Mouse (Mus musculus): ENCODE data around the gene Tcte3.
A peak's percentile ranks its signal among the peaks of the same experiment; 100 is the strongest.
"Not testable (repeated sequence)": the region's sequence is repeated elsewhere in the genome, so short reads cannot be mapped to it uniquely, and the experiment has no call there.

Tcte3 gene

DNA sequence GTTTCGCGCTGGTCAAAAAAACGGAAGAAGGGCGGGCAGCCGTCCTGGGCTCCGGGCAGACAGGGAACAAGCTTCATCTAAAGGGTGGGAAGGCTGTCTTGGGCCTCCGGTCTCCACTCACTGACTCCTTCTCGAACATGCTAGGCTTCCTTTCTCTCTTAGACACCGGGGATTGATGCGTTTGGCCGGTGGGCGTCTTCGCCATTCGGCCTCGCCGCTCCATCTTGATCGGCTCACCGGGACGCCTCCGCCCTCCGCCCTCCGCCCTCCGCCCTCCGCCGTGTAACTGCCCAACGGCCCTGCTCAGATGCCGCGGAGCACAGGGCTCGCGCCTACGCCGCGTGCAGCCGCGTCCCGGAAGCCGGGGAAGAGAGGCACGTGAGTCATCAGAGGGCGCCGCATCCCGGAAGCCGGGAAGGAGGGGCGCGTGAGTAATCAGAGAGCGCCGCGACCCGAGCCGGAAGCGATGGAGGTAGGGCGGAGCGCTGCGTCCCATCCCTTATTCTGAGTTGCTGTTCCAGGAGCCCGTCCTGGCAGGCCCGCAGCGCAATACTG lies at the start of gene Tcte3, which contains the start of the genes Ermard and Gm3448:
Gene Tcte3 (minus strand): TSS at position 314 of the 555 bp plus-strand sequence.
Gene Ermard (plus strand): TSS at position 34 of the 555 bp plus-strand sequence.
Gene Gm3448 (minus strand): TSS at position 363 of the 555 bp plus-strand sequence.
- peak in 1 of 2 experiments; percentile 33 for DNase-seq (ENCODE audit: low spot score in 2 of 2)

GRCm38 (mm10) chr17:15088591-15089001 lies 47.3 kb upstream of the Tcte3 start:
- peak in 1 of 2 experiments; percentile 65 for DNase-seq (ENCODE audit: low spot score in 2 of 2)

DNA sequence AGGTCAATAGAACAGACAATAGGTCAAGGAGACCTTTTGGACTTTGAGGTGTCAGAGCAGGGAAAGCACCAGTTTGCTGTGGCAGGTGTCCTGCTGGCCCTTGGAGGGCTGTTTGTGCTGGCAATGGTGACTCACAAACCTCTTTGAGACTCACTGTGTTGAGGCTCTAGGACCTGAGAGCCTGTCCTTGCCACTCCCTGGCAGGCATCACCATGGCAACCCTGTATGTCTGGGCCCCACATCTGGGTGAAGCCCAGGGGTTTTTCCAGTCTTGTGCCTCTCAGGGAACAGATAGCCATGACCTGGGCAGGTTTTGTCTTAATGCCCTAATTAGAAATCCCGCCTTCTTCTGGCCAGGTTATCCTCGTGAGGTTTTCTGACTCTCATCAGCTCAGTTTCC lies 46.9 kb upstream of the Tcte3 start:
- DNase-seq (ENCODE audit: low spot score in 2 of 2) = no peak

DNA sequence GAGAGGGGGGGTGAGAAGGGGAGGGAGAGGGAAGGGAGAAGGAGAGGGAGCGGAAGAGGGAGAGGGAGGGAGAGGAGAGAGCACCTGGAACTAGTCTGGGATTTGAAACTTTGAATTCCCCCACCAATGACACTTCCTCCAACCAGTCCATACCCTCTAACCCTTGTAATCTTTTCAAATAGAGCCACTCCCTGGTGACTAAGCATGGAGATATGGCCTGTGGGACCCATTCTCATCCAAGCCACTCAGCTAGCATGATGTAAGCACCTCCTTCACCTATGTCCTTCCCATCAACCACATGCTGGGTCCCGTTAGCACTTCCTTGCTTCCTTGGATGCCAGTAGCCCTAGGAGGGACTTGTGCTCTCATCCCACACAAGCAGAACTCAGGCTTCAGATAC lies 43.7 kb upstream of the Tcte3 start:
- DNase-seq (ENCODE audit: low spot score in 2 of 2) = no peak

DNA sequence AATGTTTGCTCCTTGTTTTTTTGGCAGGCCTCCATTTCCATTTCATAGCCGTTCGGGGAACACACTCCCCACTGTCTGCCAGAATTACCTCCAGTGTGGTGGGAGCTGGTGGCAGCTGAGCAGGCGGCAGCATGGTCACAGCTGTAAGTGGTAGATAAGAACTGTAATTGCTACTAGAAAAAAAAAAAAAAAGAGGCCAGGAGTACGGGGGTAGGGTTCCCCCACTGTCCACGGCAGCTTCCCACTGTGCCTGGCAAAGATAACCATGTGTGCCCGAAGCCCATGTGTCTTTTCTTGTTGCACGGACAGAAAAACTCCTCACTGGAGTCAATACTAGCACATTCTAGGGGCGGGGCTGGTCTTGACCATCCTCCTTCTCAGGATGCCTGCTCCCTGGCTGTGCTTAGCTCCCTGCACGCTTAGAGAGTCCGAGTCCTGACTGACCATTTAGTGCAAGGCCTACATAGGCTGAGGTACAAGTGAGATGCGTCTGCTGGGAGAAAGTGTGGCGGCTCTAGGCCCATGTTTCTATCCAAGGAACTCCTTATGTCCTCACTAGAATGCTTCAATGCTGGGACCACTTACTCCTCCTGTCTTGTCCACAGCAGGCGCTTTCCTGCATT lies 43.0 kb upstream of the Tcte3 start:
- no peak for DNase-seq (ENCODE audit: low spot score in 2 of 2)

DNA sequence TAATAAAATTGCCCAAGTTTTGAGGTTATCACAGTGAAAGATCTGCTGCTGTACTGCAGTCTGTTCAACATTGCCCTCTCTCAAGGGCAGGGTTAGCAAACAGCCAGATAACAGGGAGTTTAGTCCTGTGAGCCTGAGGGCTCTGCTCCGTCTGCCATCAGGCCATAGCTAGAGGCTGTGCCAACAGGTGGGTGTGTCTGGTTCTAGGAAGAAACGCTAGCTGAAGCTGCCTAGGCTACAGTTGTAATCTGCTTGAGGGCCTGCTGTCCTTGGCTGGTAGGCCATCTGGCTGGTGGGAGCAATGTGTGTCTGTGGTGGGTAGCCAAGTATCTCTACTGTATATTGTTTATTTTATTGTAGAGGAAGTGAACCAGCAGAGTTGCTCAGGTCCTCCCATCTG lies 36.2 kb upstream of the Tcte3 start:
- no peak for DNase-seq (ENCODE audit: low spot score in 2 of 2)

DNA sequence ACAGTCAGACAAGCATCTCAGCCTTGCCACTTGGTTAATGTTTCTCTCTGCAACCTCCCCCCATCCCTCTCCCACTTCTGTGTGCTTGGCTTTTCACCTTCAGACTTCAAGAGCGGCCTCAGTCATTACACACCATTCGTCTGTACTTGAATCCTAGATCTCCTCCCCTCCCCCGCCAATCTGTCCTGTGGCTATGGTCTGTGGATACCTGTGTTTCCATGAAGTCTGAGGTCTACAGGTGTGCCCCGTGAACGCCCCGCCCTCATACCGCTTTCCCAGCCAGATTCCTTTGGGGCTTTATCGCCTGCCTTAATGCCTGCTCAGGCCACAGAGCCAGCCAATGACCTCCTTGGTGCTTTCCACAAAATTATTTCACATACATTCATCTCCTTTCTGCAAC lies 33.7 kb upstream of the Tcte3 start:
- DNase-seq (ENCODE audit: low spot score in 2 of 2) = no peak

- DNase-seq (ENCODE audit: low spot score in 2 of 2) = no peak
Observed at GRCm38 (mm10) chr17:15072211-15072610, 30.9 kb upstream of the Tcte3 start.

GRCm38 (mm10) chr17:15069124-15069523 lies 27.8 kb upstream of the Tcte3 start:
- DNase-seq (ENCODE audit: low spot score in 2 of 2) = no peak

GRCm38 (mm10) chr17:15068040-15068792 lies 26.9 kb upstream of the Tcte3 start:
- DNase-seq (ENCODE audit: low spot score in 2 of 2) = no peak

DNA sequence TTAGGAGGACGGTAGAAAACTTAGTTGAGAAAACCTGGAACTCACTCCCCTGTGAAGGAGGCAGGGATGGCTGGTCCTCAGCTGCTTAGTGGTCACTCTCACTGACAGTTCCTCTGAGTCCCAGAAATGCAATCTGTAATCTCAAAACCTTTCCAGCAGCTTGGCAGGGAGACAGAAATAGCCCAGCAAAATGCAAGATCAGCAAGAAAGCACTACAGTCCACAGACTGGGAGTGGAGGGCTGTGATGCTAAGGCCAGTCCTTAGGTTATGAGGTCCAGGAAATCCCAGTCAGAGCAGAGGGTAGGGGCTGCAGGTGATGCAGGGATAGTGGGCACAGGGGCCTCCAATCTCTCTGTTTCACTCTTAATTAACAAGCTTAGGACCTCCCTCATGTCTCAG lies 25.6 kb upstream of the Tcte3 start:
- no peak for DNase-seq (ENCODE audit: low spot score in 2 of 2)

DNA sequence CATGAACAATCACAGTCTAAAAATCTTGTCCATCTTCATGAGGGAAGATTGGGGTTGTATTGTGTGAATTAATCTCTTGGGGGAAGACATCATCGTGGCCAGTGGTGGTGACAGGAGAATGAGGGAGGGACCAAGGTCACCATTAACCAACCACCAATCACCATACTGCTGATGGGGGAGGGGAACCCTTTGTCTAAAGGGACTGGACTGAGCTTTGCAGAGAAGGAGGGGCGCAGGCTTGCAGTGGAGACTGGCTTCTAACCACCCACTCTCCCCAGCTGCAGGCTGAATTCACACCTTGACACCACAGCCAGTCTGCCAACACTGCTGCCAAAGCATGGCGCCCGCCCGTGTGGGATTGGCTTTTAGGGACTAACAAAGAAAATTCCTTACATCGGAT lies 24.8 kb upstream of the Tcte3 start:
- peak in 1 of 2 experiments; percentile 13 for DNase-seq (ENCODE audit: low spot score in 2 of 2)

DNA sequence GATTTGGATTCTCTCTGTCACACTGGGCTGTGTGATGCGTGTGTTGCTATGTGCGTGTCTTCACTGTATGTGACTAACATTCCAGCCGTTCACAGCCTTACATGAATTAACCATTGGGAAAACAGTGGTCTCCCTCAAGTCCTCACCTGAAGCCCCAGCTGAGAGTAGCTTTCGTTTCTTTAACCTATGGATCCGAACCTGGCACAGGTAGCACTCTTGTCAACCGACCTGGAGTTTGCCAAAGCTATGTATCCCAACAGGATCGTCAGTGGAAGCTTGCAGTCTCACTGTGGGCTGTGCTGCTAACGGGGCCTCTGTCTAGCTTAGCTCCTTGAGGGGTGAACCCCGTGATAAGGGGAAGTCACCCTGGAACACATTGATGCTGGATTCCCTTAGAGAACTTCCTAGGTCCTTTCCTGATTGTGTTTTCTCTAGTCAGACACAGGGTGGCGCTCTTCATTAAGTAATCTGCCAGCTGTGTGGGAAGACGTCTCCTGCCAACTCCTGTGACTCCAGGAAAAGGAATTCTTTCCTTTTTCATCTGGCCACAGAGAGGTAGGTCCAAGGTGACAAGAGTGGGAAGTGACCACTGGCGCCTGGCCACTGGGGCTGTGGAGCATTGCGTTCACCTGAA lies 24.2 kb upstream of the Tcte3 start:
- peak; percentile 43 to 66 for DNase-seq (ENCODE audit: low spot score in 2 of 2)

DNA sequence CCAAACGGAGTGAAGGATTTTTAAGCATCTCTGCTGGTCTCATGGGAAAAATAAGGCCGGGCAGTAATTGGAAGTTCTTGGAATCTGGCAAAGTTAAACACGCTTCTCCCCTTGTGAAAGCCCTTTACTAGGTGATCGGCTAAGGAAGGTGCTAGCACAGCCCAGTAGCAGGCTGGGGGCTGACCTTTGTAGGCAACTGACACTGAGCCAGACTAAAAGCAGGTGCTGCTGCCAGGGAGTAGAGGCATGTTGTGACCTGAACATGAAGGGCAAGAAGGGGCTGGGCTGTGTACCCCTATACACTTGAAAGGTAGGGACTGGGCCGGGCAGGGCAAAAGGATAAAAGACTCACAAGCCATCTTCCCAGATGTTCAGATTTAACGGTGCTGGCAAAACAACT lies 19.1 kb upstream of the Tcte3 start:
- DNase-seq (ENCODE audit: low spot score in 2 of 2) = no peak

DNA sequence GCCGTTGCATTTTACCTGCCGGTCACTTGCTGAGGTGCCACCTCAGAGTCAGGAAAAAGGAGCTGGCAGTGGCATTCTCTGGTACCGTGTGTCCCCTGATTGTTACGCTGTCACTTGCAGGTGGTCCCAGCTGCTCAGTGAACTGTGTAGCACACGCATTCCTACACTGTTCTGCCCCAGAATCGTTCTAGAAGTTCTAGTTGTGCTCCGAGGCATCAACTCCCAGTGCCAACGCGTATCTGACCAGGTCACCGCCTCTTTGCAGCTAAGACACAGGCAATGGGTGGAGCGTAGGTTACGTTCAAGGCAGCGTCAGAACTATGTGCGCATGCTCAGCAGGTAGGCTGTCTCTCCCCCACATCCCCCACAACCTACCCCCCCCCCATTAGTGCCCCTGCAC lies 18.4 kb upstream of the Tcte3 start:
- no peak for DNase-seq (ENCODE audit: low spot score in 2 of 2)

DNA sequence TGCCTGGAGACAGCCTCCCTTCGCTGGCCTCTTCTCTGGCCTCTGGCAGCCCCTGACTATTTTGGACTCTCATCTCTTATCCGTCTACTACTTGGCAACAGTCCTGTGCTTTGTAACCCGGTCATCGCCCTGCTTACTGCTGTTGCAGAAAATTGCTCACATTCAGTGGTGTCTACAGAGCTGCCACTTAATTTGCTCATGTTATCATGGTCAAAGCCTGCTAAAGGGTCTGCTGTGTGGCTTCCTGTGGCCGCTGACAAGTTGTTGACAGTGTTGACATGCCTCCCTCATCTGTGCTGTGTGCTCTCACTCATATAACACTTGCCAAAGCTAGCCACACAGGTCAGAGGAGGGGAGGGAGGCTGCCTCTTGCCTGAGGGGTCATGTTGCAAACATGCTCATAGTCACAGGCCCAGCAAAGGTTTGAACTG lies 16.9 kb upstream of the Tcte3 start:
- DNase-seq (ENCODE audit: low spot score in 2 of 2) = no peak

DNA sequence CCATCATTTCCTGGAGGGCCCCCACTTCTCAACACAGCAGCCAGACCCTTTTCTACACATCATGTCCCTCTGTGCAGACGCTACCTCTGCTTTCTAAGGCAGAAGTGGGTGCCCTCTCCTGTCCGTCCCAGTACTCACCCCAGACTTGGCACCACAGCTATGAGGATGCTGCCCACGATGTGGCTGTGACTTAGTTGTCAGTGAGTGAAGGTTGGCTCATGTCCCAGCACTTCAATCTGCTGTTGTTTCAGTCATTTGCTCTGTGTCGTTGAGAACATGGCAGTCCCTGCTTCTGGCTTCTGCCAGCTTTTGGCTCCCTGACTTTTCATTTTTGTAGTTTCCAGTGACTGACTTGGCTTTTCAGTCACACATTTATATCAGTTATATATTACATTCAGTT lies 14.6 kb upstream of the Tcte3 start:
- DNase-seq (ENCODE audit: low spot score in 2 of 2) = no peak

- not testable (repeated sequence) for DNase-seq (ENCODE audit: low spot score in 2 of 2)
Observed at GRCm38 (mm10) chr17:15053829-15054200, 12.5 kb upstream of the Tcte3 start.

- DNase-seq (ENCODE audit: low spot score in 2 of 2) = not testable (repeated sequence)
Observed at GRCm38 (mm10) chr17:15053183-15053828, 12.0 kb upstream of the Tcte3 start.

DNA sequence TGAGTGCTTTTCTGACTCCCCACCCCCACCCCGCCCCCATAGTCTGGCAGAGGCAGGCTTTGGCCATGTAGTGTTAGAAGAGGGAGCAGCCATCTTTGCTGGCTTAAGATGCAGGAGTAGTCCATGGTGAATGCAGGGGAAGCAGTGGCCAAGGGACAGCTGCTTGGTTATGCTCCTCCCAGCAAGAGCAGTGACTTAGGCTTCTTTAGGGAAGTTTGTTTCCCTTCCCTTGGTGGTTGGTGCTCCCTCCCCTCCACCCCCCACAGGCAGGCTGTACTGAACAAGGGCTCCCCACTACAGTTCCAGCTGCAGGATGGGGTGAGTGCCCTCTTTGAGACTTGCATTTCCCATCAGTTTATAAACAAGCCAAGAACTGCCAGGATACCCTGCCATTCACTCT lies 11.5 kb upstream of the Tcte3 start:
- DNase-seq (ENCODE audit: low spot score in 2 of 2) = not testable (repeated sequence)

GRCm38 (mm10) chr17:15050338-15050737 lies 9.1 kb upstream of the Tcte3 start:
- not testable (repeated sequence) for DNase-seq (ENCODE audit: low spot score in 2 of 2)

DNA sequence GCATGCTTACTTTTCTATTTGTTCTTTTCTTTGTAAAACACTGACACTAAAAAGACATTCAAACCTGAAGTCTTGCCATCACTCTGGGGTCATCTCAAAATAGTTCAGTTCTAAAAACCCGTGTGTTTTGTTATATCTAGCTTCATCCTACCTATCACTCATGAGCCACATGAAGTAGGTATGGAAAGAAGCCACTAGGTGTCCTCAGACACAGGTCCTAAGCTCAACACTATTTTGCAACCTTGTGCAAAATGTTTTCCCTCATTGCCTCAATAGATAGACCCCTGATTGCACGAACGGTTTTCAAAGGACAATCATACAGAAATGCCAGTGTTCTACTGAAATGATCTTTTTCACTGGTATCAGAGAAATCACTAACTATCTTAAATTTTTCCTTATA lies 833 bp downstream of the Tcte3 start:
- DNase-seq (ENCODE audit: low spot score in 2 of 2) = not testable (repeated sequence)
